Mouse (Mus musculus) thymus, postnatal 4 days (tissue): ENCODE data around the gene Polr2e.

Experiments used
- DNase-seq: peaks from one replicate; pipeline ENCODE4 v3.0.0; 2021

Gene Polr2e

DNA sequence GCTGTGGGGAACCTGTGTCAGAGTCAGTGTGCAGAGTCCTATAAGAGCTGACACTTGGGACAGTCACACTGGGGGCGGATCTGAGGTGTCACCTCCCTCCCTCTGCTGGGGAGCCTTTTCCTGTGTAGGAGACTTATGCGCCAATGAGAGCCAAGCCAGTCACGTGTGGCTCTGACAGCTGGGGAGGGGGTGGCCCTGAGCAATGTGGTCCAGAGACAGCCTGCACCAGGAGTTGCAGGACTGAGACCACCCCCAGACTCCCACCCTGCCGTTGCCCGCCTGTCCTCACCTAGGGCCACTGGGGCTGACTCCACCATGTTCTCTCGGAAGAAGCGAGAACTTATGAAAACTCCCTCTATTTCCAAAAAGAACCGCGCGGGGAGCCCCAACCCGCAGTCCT lies 23.1 kb downstream of the Polr2e start, which contains the start of gene Arhgap45:
Gene Arhgap45, plus strand, starts transcription at position 143 of the 400 bp plus-strand sequence.
- peak; percentile 85 for DNase-seq

DNA sequence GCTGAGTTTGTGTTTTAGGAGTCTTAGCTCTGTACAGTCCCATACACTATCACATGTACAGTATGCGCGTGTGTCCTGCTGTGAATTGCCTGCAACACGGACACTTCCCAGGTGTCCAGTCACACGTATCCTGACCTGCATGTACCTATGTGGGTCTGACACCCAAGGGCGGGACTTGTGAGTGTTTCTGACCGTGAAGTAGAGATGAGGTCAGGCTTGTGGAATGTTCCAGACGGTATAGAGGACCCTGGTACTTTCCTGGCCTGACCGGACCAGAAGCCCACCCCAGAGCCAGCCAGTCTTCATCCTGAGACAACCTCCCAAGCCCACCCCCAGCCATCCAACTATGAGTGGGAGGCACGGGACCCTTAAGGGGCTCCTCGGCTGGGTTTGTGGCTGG lies 24.0 kb downstream of the Polr2e start:
- no peak for DNase-seq

DNA sequence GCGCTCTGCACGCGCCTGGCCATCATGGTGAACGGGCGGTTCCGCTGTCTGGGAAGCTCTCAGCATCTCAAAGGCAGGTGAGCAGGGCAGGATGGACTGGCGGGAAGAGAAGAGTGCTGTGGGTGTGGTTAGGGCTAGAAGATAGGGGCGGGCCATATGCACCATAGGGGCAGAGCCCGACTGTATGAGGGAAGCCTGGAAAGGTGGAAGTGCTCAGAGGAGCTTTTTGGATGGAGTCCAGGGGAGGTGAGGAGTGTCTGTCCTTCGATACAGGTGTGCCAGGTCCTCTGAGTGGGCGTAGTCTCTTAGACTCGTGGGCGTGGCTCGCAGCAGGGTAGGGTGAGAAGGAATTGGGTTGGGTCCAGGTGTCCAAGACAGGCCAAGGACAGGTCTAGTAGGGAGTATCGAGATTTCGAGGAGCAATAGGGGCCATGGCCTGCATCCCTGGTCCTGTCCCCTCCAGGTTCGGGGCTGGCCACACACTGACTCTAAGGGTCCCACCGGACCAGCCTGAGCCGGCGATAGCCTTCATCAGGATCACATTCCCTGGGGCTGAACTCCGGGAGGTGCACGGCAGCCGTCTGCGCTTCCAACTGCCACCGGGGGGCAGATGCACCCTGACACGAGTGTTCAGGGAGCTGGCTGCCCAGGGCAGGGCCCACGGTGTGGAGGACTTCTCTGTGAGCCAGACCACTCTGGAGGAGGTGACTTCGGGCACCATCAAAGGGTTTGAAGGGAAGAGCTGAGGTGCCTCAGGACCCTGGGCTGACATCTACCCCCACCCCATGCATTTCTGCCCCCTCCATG lies 24.9 kb downstream of the Polr2e start:
- DNase-seq: peak; percentile 66

DNA sequence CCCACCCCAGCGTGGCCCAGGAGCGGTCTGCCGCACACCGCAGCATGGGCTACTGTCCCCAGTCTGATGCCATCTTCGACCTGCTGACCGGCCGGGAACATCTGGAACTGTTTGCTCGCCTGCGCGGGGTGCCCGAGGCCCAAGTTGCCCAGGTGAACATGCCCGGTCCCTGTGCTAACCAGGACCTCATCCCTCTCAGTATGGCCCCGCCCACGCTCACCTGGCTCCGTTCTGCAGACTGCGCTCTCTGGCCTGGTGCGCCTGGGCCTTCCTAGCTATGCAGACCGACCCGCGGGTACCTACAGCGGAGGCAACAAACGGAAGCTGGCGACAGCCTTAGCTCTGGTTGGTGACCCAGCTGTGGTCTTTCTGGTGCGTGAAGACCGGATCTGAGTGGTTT lies 26.0 kb downstream of the Polr2e start:
- no peak for DNase-seq

DNA sequence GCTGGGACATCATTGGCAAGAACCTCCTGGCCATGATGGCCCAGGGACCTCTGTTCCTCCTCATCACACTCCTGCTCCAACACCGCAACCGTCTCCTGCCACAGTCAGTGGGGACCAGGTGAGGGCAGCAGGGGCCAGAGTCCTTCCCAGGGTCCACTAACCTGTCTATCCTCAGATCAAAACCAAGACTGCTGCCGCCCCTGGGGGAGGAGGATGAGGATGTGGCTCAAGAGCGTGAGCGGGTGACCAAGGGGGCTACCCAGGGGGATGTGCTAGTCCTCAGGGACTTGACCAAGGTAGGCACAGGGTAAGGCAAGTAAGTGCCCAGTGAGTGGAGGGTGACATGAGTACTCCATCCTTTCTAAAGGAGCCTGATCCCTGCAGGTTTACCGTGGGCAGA lies 27.9 kb downstream of the Polr2e start:
- no peak for DNase-seq

DNA sequence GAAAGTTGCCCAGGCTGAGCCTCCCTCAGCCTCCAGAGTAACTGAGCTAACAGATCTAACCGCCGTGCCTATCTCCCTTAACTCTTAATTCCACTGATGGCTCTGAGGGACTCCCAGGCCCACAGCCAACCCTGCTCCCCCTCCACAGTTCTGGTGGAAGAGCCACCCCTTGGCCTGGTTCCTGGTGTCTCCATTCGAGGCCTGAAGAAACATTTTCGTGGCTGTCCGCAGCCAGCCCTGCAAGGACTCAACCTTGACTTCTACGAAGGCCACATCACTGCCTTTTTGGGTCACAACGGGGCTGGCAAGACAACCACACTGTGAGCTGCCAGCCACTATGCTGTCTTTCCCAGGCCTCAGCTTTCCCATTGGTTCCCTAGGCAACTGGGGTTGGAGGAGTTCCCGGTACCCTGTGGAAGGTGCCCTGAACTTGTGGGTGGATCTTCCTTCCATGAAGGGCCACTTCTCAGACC lies 35.3 kb downstream of the Polr2e start:
- DNase-seq: no peak

DNA sequence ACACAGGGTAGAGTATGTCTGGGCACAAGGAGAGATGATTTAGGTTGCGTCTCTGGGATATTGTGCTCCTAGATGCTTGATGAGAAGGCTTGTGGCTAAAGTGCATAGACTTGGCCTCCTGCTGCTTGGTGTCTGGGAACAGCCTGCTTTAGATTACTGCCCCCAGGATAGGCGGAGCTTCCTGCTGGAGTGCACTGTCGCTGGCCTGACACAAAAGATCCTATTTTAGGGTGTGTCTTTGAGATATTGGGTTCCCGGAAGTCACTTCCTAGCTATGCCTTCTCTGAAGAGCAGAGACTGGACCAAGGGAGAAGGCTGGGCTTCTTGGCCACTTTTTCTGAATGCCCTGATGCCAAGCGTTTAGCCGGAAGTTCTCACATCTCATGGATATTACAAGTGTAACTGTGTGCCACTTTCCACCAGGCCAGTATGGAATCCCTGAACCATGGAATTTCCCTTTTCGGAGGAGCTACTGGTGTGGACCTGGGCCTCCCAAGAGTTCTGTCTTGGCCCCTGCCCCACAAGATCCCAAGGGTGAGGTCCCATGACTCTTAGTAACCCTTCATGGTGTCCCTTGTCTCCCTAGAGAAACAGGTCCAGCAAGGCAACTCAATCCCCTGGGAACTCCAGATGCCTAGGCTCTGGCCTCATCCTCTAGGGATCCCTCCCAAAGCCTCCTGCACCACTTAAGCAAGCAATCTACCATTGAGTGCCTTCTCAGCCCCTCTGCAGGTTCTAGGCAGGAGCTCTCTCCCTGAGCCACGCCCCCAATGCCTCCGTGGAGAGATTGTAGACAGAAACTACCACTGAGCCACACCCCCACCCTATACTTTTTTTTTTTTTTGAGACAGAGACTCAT lies 36.0 kb downstream of the Polr2e start:
- DNase-seq: no peak

DNA sequence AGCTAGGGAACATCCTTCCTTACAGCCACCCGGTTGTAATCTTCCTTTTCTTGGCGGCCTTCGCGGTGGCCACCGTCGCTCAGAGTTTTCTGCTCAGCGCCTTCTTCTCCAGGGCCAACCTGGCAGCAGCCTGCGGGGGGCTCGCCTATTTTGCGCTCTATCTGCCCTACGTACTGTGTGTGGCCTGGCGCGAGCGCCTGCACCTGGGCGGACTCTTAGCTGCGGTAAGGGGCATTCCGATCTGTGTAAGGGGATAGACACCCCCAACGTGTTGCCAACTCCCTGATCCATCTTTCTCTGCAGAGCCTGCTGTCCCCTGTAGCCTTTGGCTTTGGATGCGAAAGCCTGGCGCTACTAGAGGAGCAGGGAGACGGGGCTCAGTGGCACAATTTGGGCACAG lies 36.8 kb downstream of the Polr2e start:
- no peak for DNase-seq

DNA sequence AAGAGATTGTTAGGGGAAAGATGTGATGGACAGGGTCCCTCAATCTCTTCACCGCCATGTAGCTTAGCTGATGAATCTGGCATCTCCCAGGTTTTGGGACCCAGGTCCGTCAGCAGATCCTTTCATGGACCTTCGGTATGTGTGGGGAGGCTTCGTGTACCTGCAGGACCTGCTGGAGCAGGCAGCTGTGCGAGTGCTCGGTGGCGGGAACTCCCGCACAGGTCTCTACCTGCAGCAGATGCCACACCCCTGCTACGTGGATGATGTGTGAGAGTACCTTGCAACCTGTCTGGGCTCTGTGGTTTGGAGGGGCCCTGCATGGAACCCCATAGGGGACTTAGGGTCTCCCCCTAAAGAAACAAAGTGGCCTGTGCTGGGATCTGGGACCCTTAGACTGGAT lies 37.6 kb downstream of the Polr2e start:
- no peak for DNase-seq

DNA sequence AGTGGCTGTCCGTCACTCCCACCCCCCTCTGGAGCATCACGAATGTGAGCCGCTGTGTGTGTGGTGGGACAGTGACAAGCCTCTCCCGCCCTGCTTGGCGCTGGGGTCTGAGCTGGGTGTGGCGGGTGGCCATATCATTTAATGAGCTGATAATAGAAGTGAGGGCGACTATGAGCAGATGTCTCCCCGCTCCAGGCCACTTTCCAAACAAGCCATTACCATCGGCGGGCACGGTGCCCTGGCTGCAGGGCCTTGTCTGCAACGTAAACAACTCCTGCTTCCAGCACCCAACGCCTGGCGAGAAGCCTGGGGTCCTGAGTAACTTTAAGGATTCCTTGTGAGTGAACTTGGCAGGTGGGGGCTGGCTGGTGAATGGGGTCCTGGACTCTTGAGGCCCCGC lies 41.8 kb downstream of the Polr2e start:
- no peak for DNase-seq

DNA sequence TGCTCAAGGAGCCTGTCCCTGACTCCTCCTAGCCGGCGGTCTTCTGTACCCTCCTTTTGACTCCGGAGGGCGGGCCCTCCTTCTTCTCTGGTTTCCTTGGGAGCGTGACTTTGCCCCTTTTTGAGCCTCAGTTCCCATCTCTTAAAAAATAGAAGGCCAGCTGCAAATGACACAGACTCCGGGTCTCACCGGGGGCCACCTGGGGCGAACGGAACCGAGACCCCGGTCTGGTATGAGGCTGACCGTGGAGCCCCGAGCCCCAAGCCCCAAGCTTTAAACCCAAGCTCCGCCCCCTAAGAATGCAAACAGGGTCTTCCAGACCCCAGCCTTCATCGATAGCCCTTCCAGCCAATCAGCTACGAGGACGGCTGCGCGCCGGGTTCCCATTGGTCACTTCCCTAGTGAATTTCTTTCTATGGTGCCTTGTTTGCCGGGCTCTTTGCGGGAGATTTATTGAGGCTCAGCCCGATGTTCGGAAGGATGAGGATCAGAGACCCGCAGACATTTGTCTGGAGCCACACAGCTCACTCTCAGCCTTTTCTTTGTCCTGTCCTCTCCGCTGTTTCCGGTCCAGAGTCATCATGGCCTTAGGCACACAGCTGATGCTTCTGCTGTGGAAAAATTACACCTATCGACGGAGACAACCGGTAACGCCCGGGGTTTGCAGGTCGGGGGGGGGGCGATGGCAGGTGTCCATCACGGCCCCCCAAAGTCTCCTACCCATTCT lies 42.4 kb downstream of the Polr2e start:
- DNase-seq: peak; percentile 84

DNA sequence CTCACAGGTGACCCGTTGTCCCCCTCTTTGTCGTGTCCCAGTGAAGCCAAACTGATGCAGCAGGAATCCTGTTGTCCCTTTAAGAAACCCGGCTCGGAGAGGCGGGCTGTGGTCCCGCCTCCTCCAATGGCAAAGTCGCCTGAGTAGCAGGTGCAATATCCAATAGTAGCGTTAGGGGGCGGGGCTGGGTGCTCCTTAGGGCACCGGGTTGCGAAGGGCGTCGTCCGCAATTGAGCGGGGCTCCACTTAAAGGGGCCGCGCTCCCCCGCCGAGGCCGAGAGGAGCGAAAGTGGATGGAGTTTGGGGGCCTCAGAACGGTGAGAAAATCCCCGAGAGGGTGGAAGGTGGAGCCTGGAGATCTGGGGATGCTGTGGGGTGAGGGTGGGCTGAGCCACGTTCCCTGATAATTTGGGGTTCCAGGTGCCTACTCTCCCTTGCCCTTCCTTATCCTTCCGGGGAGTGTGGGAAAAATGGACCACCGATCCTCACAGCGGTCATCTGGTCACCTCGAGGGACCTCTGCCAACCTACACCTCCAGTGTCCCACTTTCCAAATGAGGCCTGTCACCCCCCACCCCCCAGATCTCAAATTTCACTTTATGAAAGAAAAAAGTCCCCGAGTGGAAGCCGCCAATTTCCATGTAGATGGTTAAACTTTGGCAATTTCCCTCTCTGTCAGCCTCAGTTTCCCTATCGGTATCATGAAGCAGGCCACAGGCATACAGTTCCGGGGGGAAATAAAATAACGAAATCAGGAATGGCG lies 43.1 kb downstream of the Polr2e start, which contains the start of gene Abca7:
Gene Abca7, plus strand, starts transcription at position 223 of the 762 bp plus-strand sequence.
- DNase-seq: peak; percentile 99

DNA sequence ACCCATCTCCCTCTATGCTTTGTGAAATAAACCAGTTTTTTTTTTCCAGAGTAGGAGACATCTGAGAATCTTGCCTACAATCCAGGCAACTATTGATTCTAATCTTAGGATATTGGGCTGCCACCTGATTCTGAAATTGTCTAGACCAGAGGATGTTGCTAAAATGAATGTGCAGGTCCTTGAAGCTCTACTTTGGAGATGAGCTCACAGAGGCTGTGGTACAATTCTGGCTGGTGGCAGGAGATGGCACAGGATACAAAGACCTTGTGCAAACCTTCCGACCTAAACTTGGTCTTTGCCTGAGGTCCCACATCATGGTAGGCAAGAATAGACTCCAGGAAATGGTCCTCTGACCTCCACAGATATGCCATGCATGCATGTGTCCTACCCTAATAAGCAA lies 44.0 kb downstream of the Polr2e start:
- DNase-seq: no peak

DNA sequence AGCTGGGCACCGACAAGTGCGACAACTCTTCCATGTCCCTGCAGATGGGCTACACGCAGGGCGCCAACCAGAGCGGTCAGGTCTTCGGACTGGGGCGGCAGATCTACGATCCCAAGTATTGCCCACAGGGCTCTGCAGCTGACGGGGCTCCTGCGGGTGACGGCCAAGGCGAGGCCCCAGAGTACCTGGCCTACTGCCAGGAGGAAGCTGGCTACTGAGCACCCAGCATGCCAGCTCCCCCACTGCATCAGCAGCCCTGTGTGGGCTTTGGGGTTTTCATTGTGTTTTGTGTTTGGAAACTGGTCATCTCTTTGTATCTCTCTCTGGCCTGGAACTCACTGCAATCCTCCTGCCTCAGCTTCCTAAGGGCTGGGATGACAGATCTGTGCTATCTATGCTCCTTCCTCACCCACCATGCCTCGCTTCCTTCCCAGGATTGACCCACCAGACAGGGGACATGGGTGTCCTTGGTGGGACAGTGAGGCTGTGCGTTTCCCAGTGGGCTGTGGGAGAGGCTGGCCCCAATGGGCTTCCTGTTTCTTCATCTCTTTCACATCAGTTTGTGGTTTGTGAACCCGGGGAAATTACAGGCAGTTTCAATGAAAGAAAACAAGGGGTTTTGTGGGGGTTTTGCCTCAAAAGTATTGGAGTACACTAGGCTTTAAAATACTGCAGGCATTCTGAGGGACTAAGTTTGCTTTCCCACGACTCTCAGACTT lies 45.0 kb downstream of the Polr2e start:
- DNase-seq: peak; percentile 47

DNA sequence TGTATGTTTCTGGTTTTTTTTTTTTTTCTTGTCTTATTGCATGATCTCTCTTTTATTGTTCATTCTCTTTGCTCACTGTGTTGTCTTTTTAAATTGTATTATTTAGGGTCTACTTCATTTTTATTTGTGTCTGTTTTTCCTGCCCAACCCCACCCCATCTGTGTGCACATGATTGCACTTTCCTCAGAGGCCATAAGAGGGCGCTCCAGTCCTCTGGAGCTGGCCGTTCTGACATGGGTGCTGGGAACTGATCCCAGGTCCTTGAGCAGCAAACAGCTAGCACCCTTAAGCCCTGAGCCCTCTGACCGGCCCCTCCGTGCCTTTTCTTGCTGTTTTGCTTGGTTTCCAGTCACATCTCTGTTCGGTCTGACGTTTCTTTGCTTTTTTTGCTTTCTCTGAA lies 48.0 kb downstream of the Polr2e start:
- DNase-seq: no peak

DNA sequence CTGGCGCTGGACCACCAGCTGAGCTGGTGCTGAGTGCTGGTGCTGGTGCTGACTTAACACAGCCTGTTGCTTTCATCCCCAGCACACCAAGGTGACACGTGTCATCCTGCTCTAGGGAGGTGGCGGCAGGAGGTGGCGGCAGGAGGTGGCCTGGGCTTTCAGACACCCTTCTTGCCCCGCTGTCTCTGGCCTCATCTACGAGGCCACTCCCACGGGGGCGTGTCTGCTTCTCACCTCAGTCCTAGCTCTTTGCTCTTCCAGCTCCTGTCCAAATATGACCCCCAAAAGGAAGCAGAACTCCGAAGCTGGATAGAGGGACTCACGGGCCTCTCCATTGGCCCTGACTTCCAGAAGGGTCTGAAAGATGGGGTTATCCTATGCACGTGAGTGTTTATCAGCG lies 48.5 kb downstream of the Polr2e start:
- no peak for DNase-seq

DNA sequence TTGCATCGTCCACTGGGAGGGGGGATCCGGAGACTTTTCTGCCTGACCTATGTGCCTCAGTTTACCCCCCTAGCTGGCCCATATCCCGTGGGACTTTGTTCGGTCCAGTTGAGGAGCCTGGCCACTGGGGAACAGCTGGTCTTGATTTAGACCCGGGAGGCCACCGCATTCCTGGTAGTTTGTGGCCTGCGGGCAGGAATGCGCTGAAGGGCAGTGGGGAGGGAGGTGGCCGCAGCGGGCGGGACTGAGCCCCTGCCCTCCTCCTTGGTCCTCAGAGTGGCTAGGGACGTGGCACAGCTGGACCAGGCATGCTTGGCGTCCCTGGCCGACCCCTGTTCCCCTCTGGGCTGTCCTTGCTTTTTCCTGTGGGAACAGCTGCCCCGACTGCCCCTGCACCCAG lies 49.7 kb downstream of the Polr2e start:
- no peak for DNase-seq

DNA sequence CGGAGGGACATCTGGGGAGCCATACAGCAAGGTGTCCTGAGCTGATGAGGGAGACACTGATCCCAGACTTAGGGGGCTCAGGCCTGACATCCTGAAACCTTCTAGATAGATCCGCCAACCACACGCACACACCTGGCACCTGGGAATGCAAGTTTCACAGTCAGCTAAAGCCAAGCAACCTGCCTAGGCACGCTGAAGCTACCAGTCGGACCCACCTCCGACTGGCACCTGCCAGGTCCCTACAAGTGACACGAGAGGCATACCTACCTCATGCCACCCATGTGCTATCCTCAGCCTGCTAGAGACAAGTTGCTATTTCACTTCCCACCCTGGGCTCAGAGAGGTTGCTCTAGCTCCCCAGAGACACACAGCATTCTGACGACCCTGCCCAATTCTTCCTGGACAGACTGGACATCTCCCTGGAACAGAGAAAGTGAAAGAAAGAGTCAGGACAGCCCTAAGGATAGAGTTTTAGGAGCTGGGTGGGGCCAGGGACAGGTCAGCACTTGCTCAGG lies 50.3 kb downstream of the Polr2e start:
- DNase-seq: no peak

DNA sequence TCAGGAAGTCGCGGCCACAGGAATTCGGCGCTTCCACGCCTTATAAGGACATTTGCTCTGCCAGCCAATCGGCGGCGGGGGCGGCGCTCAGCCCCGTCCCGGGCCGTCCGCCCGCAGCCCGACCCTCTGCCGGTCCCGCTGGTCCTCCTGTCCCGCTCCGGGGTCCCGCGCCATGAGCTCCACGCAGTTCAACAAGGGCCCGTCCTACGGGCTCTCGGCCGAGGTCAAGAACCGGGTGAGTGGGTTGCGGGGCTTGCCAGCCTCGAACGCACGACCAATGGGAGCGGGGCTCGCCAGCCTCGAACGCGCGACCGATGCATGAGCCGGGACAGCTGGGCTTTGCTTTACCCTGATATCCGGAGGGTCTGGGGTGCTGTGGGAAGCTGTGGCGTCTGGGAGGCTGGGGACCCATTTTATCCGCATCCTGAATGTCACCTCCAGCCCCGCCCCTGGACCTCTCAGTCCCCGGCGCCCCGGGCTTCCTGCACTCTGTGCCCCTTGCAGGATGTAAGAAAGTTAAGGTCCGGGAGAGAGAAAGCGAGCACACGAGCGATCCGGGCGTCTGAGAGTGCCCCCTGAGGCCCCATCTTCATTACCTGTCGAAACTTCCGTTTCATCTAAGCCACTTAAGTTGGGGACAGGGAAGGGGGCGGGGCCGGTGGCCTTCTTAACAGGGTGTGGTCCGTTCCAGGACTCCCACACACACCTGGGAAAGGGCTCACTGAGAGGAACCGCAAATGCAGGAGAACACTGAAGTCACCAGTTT lies 50.9 kb downstream of the Polr2e start, which contains the start of gene Cnn2:
Gene Cnn2, plus strand, starts transcription at position 79 of the 766 bp plus-strand sequence.
- peak; percentile 74 for DNase-seq

DNA sequence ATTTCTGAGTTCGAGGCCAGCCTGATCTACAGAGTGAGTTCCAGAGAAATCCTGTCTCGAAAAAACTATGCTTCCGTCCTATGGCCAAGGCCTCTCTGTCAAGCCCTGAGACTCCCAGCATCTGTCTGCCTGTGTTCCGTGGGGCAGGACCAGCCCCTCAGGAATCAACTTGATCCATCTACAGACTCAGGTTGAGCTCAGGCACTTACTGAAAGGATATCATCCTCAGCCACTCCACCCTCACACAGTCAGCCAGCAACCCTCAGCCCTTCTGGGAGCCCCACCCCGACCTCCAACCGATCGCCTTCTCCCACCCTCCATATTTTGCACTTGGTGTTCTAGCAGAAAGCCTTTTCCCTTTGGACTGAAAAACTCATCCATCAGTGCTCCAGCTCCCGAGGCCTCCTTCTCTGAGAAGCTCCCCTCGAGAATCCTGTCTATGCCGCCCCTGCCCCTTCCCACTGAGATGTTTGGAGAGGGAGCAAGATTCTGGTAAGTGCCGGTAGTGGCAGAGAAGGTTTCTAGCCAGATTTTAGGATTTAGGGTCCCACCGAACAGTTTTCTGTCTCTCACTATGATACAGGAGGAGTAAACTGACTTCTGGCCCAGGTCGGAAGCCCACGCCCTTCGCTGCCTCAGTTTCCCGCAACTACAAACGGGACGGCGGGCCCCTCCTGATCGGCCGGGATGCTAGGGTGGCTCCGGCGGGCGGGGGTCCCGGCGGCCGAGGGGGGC lies 51.7 kb downstream of the Polr2e start:
- no peak for DNase-seq
